Mouse (Mus musculus) cerebellum, postnatal 25 days (tissue): Measurements from ENCODE around the gene Syt8.

Source experiments
- DNase-seq, 2 experiments: peaks; one replicate each; pipeline ENCODE4 v3.0.0; 2021; ENCODE audit warnings: mixed read lengths in 2 of 2

The Syt8 gene

GRCm38 (mm10) chr7:142478001-142478400, 43.4 kb downstream of the Syt8 start:
- DNase-seq: no peak

GRCm38 (mm10) chr7:142478574-142478973, 43.9 kb downstream of the Syt8 start:
- DNase-seq: no peak

- DNase-seq: no peak
Measured at GRCm38 (mm10) chr7:142479307-142479706, 44.7 kb downstream of the Syt8 start.

GRCm38 (mm10) chr7:142479886-142480285, 45.2 kb downstream of the Syt8 start:
- DNase-seq: no peak

- no peak for DNase-seq
Measured at GRCm38 (mm10) chr7:142480661-142481060, 46.0 kb downstream of the Syt8 start.

- DNase-seq: peak; percentile 65 to 77
Measured at GRCm38 (mm10) chr7:142481186-142481567, 46.5 kb downstream of the Syt8 start.

- no peak for DNase-seq
Measured at GRCm38 (mm10) chr7:142481568-142482255, 47.1 kb downstream of the Syt8 start.

GRCm38 (mm10) chr7:142482256-142482609, 47.6 kb downstream of the Syt8 start:
- no peak for DNase-seq

GRCm38 (mm10) chr7:142483136-142483535, 48.5 kb downstream of the Syt8 start:
- DNase-seq: no peak

GRCm38 (mm10) chr7:142484780-142485179, 50.1 kb downstream of the Syt8 start:
- no peak for DNase-seq

GRCm38 (mm10) chr7:142486751-142487162, 52.1 kb downstream of the Syt8 start:
- no peak for DNase-seq

- DNase-seq: peak in 1 of 2 experiments; percentile 30
Measured at GRCm38 (mm10) chr7:142487341-142487859, 52.8 kb downstream of the Syt8 start.

- DNase-seq: no peak
Measured at GRCm38 (mm10) chr7:142488053-142488452, 53.4 kb downstream of the Syt8 start.
